Mouse (Mus musculus): ENCODE results near the gene Sod1. TPM values are rescaled to one million over a fixed set of nuclear protein-coding genes. Genes with fewer than 3 reads are reported as not detected.

The Sod1 gene
- polyA plus RNA-seq, 1 experiment: 305 TPM

GRCm38 (mm10) chr16:90231302-90231701 lies 10.7 kb downstream of the Sod1 start:
- H3K4me3 ChIP-seq (ENCODE audit: control insufficient read depth, insufficient read depth, low read length): no peak overlapping the region
- WGBS: 93% methylated on average over 7 of the region's 7 CpGs
- no peak for DNase-seq
- H3K4me1 ChIP-seq (replicated peaks; ENCODE audit: control insufficient read depth, insufficient read depth, low read length): no peaks in the 10 kb centered on the region
- H3K36me3 ChIP-seq (ENCODE audit: control insufficient read depth, insufficient read depth, low read length): peaks cover 37% of the 10 kb centered on the region
- no peaks in the 10 kb centered on the region for H3K27me3 ChIP-seq (ENCODE audit: control insufficient read depth, insufficient read depth, low read length)
- TF ChIP-seq POLR2A (IDR thresholded peaks at IDR 0.05; ENCODE audit: control insufficient read depth, extremely low read depth, insufficient read depth, low read length, poor library complexity) (no peak), CTCF (IDR thresholded peaks at IDR 0.05; ENCODE audit: borderline replicate concordance, control insufficient read depth, extremely low read depth, insufficient read depth, low read length, poor library complexity) (no peak)
- H3K27ac ChIP-seq (ENCODE audit: control insufficient read depth, insufficient read depth, low read length): no peak overlapping the region

- WGBS: 97% methylated on average over 10 of the region's 10 CpGs
- DNase-seq: no peak
- Histone ChIP-seq H3K27ac (ENCODE audit: control insufficient read depth, insufficient read depth, low read length) (no peak overlapping the region), H3K27me3 (ENCODE audit: control insufficient read depth, insufficient read depth, low read length) (no peaks in the 10 kb centered on the region), H3K4me3 (ENCODE audit: control insufficient read depth, insufficient read depth, low read length) (no peak overlapping the region), H3K36me3 (ENCODE audit: control insufficient read depth, insufficient read depth, low read length) (peaks cover 19% of the 10 kb centered on the region), H3K4me1 (replicated peaks; ENCODE audit: control insufficient read depth, insufficient read depth, low read length) (no peaks in the 10 kb centered on the region)
- TF ChIP-seq POLR2A (IDR thresholded peaks at IDR 0.05; ENCODE audit: control insufficient read depth, extremely low read depth, insufficient read depth, low read length, poor library complexity): no peak
Observed at GRCm38 (mm10) chr16:90233702-90234101, 13.1 kb downstream of the Sod1 start.

- Histone ChIP-seq H3K36me3 (ENCODE audit: control insufficient read depth, insufficient read depth, low read length) (peaks cover 18% of the 10 kb centered on the region), H3K4me1 (replicated peaks; ENCODE audit: control insufficient read depth, insufficient read depth, low read length) (no peaks in the 10 kb centered on the region), H3K4me3 (ENCODE audit: control insufficient read depth, insufficient read depth, low read length) (no peak overlapping the region), H3K27me3 (ENCODE audit: control insufficient read depth, insufficient read depth, low read length) (no peaks in the 10 kb centered on the region), H3K27ac (ENCODE audit: control insufficient read depth, insufficient read depth, low read length) (no peak overlapping the region)
- 93% methylated on average over 6 of the region's 6 CpGs for WGBS
- no peak for DNase-seq
- TF ChIP-seq POLR2A (IDR thresholded peaks at IDR 0.05; ENCODE audit: control insufficient read depth, extremely low read depth, insufficient read depth, low read length, poor library complexity) (no peak), CTCF (IDR thresholded peaks at IDR 0.05; ENCODE audit: borderline replicate concordance, control insufficient read depth, extremely low read depth, insufficient read depth, low read length, poor library complexity) (no peak)
Observed at GRCm38 (mm10) chr16:90234617-90235016, 14.1 kb downstream of the Sod1 start.

GRCm38 (mm10) chr16:90235188-90235587 lies 14.6 kb downstream of the Sod1 start:
- 99% methylated on average over 3 of the region's 3 CpGs for WGBS
- TF ChIP-seq POLR2A (IDR thresholded peaks at IDR 0.05; ENCODE audit: control insufficient read depth, extremely low read depth, insufficient read depth, low read length, poor library complexity): no peak
- TF ChIP-seq CTCF (IDR thresholded peaks at IDR 0.05; ENCODE audit: borderline replicate concordance, control insufficient read depth, extremely low read depth, insufficient read depth, low read length, poor library complexity): no peak
- Histone ChIP-seq H3K27ac (ENCODE audit: control insufficient read depth, insufficient read depth, low read length) (no peak overlapping the region), H3K4me1 (replicated peaks; ENCODE audit: control insufficient read depth, insufficient read depth, low read length) (no peaks in the 10 kb centered on the region), H3K4me3 (ENCODE audit: control insufficient read depth, insufficient read depth, low read length) (no peak overlapping the region), H3K36me3 (ENCODE audit: control insufficient read depth, insufficient read depth, low read length) (peaks cover 19% of the 10 kb centered on the region), H3K27me3 (ENCODE audit: control insufficient read depth, insufficient read depth, low read length) (no peaks in the 10 kb centered on the region)
- DNase-seq: no peak

GRCm38 (mm10) chr16:90239128-90239746 lies 18.7 kb downstream of the Sod1 start:
- DNase-seq: no peak
- WGBS: 93% methylated on average over 6 of the region's 6 CpGs
- H3K4me3 ChIP-seq (ENCODE audit: control insufficient read depth, insufficient read depth, low read length): no peak overlapping the region
- H3K27me3 ChIP-seq (ENCODE audit: control insufficient read depth, insufficient read depth, low read length): no peaks in the 10 kb centered on the region
- H3K4me1 ChIP-seq (replicated peaks; ENCODE audit: control insufficient read depth, insufficient read depth, low read length): no peaks in the 10 kb centered on the region
- H3K27ac ChIP-seq (ENCODE audit: control insufficient read depth, insufficient read depth, low read length): no peak overlapping the region
- peaks cover 47% of the 10 kb centered on the region for H3K36me3 ChIP-seq (ENCODE audit: control insufficient read depth, insufficient read depth, low read length)
- TF ChIP-seq CTCF (IDR thresholded peaks at IDR 0.05; ENCODE audit: borderline replicate concordance, control insufficient read depth, extremely low read depth, insufficient read depth, low read length, poor library complexity): no peak
- no peak for TF ChIP-seq POLR2A (IDR thresholded peaks at IDR 0.05; ENCODE audit: control insufficient read depth, extremely low read depth, insufficient read depth, low read length, poor library complexity)

GRCm38 (mm10) chr16:90241875-90242274 lies 21.3 kb downstream of the Sod1 start:
- Histone ChIP-seq H3K4me1 (replicated peaks; ENCODE audit: control insufficient read depth, insufficient read depth, low read length) (no peaks in the 10 kb centered on the region), H3K27me3 (ENCODE audit: control insufficient read depth, insufficient read depth, low read length) (no peaks in the 10 kb centered on the region), H3K4me3 (ENCODE audit: control insufficient read depth, insufficient read depth, low read length) (no peak overlapping the region), H3K27ac (ENCODE audit: control insufficient read depth, insufficient read depth, low read length) (no peak overlapping the region), H3K36me3 (ENCODE audit: control insufficient read depth, insufficient read depth, low read length) (peaks cover 70% of the 10 kb centered on the region)
- TF ChIP-seq CTCF (IDR thresholded peaks at IDR 0.05; ENCODE audit: borderline replicate concordance, control insufficient read depth, extremely low read depth, insufficient read depth, low read length, poor library complexity) (no peak), POLR2A (IDR thresholded peaks at IDR 0.05; ENCODE audit: control insufficient read depth, extremely low read depth, insufficient read depth, low read length, poor library complexity) (no peak)
- 93% methylated on average over 4 of the region's 4 CpGs for WGBS
- DNase-seq: no peak
